Mouse (Mus musculus) embryonic facial prominence, embryonic 14.5 days (tissue): ENCODE results near the gene Myl6b. TPM values are rescaled to one million over a fixed set of nuclear protein-coding genes. Genes with fewer than 3 reads are reported as not detected.

Experiments
- ATAC-seq: fragments of 200-750 bp; cut with Nextera tagmentation; 2 replicates; pipeline ENCODE4 v1.8.0; 2017; ENCODE audit warnings: low read depth, moderate number of reproducible peaks, moderate TSS enrichment
- DNase-seq: peaks from one replicate; pipeline ENCODE4 v3.0.0-alpha.2; 2015; ENCODE audit warnings: low spot score
- H3K27ac ChIP-seq: fragments of 300-500 bp; sonication (generic); replicated peaks from 2 replicates; pipeline ENCODE4 v1.5.1; 2014; ENCODE audit warnings: low read depth, mild to moderate bottlenecking, low read length, moderate library complexity
- H3K27me3 ChIP-seq: fragments of 300-500 bp; sonication (generic); replicated peaks from 2 replicates; pipeline ENCODE4 v1.6.1; 2014; ENCODE audit warnings: low read length; ENCODE audit not compliant: control insufficient read depth, insufficient read depth
- H3K36me3 ChIP-seq: fragments of 300-500 bp; sonication (generic); 2 replicates; pipeline ENCODE4 v1.6.1; 2014; ENCODE audit warnings: low read length, mixed read lengths; ENCODE audit not compliant: control insufficient read depth, insufficient read depth
- H3K4me1 ChIP-seq: fragments of 300-500 bp; sonication (generic); 2 replicates; pipeline ENCODE4 v1.6.1; 2014; ENCODE audit warnings: antibody characterized with exemption, low read length; ENCODE audit not compliant: control insufficient read depth, insufficient read depth
- H3K4me2 ChIP-seq: fragments of 300-500 bp; sonication (generic); 2 replicates; pipeline ENCODE4 v1.6.1; 2014; ENCODE audit warnings: low read depth, mild to moderate bottlenecking, low read length, moderate library complexity, mixed read lengths
- H3K4me3 ChIP-seq: fragments of 300-500 bp; sonication (generic); 2 replicates; pipeline ENCODE4 v1.5.1; 2014; ENCODE audit warnings: low read depth, mild to moderate bottlenecking, low read length
- H3K9ac ChIP-seq: fragments of 300-500 bp; sonication (generic); 2 replicates; pipeline ENCODE4 v1.6.1; 2014; ENCODE audit warnings: low read depth, mild to moderate bottlenecking, low read length, moderate library complexity, mixed read lengths
- H3K9me3 ChIP-seq: fragments of 300-500 bp; sonication (generic); 2 replicates; pipeline ENCODE4 v1.6.1; 2016; ENCODE audit warnings: low read length; ENCODE audit not compliant: control insufficient read depth
- WGBS: fragments of 180-500 bp; shearing (Covaris S2); extraction: QIAGEN DNeasy Blood & Tissue Kit; methylation state at CpG from one replicate; pipeline ENCODE4 v1.1.7; 2014; 5-methylcytosine and 5-hydroxymethylcytosine counted together
- polyA plus RNA-seq: library from polyadenylated mRNA; unstranded; fragments of >200 nt; fragmentation: Nextera tagmentation; extraction: Ambion mirVana; gene quantifications from 2 replicates; pipeline ENCODE4 v1.2.1, GENCODE M21; 2014

Myl6b gene
- polyA plus RNA-seq = 5.6 and 6.8 TPM in 2 replicates

- no peaks in the 10 kb centered on the region for H3K36me3 ChIP-seq
- peak within 1 kb of the TSS; percentile 67 for H3K9ac ChIP-seq
- peak within 1 kb of the TSS; percentile 52 for H3K4me3 ChIP-seq
- no peaks in the 10 kb centered on the region for H3K9me3 ChIP-seq
- WGBS = 1% methylated on average over 22 of the region's 27 CpGs
- peak within 1 kb of the TSS; percentile 62 for H3K4me2 ChIP-seq
- ATAC-seq (peak; percentile 82), DNase-seq (peak; percentile 98)
- peak within 1 kb of the TSS; percentile 87 for H3K27ac ChIP-seq
- H3K4me1 ChIP-seq = peaks cover 14% of the 10 kb centered on the region
- H3K27me3 ChIP-seq = no peaks in the 10 kb centered on the region
These were observed at the start of gene Myl6b for GRCm38 (mm10) chr10:128498590-128498989. Gene Myl6b, minus strand, starts transcription at chr10:128498685.

- peak; percentile 100 for DNase-seq
- H3K9me3 ChIP-seq = no peaks in the 10 kb centered on the region
- ATAC-seq = peak; percentile 94
- H3K4me1 ChIP-seq = no peaks in the 10 kb centered on the region
- H3K27me3 ChIP-seq = no peaks in the 10 kb centered on the region
- peak within 1 kb of the TSS; percentile 99 for H3K27ac ChIP-seq
- H3K36me3 ChIP-seq = peaks cover 34% of the 10 kb centered on the region
- H3K4me3 ChIP-seq = peak within 1 kb of the TSS; percentile 83
- peak within 1 kb of the TSS; percentile 85 for H3K4me2 ChIP-seq
- 0% methylated on average over 27 of the region's 50 CpGs for WGBS
- H3K9ac ChIP-seq = peak within 1 kb of the TSS; percentile 99
These were observed 49.0 kb upstream of the Myl6b start, which contains the start of gene Zc3h10 for GRCm38 (mm10) chr10:128547361-128548032. Gene Zc3h10, minus strand, starts transcription at chr10:128547774.

GRCm38 (mm10) chr10:128546787-128547186 is 48.3 kb upstream of the Myl6b start:
- H3K4me2 ChIP-seq = peak overlapping the region; percentile 85
- WGBS = 17% methylated on average over 7 of the region's 7 CpGs
- peak overlapping the region; percentile 99 for H3K27ac ChIP-seq
- H3K27me3 ChIP-seq = no peaks in the 10 kb centered on the region
- peak overlapping the region; percentile 83 for H3K4me3 ChIP-seq
- H3K9me3 ChIP-seq = no peaks in the 10 kb centered on the region
- ATAC-seq (no peak), DNase-seq (no peak)
- no peaks in the 10 kb centered on the region for H3K4me1 ChIP-seq
- peak overlapping the region; percentile 99 for H3K9ac ChIP-seq
- H3K36me3 ChIP-seq = peaks cover 39% of the 10 kb centered on the region

- Histone ChIP-seq H3K27ac (peak overlapping the region; percentile 99), H3K4me1 (no peaks in the 10 kb centered on the region), H3K9ac (peak overlapping the region; percentile 99), H3K36me3 (peaks cover 41% of the 10 kb centered on the region), H3K27me3 (no peaks in the 10 kb centered on the region), H3K4me3 (peak overlapping the region; percentile 83), H3K4me2 (peak overlapping the region; percentile 85), H3K9me3 (no peaks in the 10 kb centered on the region)
- no peak for ATAC-seq
- DNase-seq = peak; percentile 91
- WGBS = 14% methylated on average over 4 of the region's 4 CpGs
These were observed 47.9 kb upstream of the Myl6b start for GRCm38 (mm10) chr10:128546361-128546760.

- no peak overlapping the region for H3K27ac ChIP-seq
- DNase-seq = no peak
- peaks cover 44% of the 10 kb centered on the region for H3K36me3 ChIP-seq
- H3K27me3 ChIP-seq = no peaks in the 10 kb centered on the region
- no peak overlapping the region for H3K4me3 ChIP-seq
- no peak overlapping the region for H3K4me2 ChIP-seq
- no peak for ATAC-seq
- WGBS = 82% methylated on average over 3 of the region's 3 CpGs
- H3K9me3 ChIP-seq = no peaks in the 10 kb centered on the region
- H3K4me1 ChIP-seq = no peaks in the 10 kb centered on the region
- H3K9ac ChIP-seq = no peak overlapping the region
These were observed 47.0 kb upstream of the Myl6b start for GRCm38 (mm10) chr10:128545570-128545898.

GRCm38 (mm10) chr10:128544674-128545569 is 46.4 kb upstream of the Myl6b start:
- Histone ChIP-seq H3K9ac (no peak overlapping the region), H3K4me3 (no peak overlapping the region), H3K27me3 (no peaks in the 10 kb centered on the region), H3K9me3 (no peaks in the 10 kb centered on the region), H3K4me1 (no peaks in the 10 kb centered on the region), H3K36me3 (peaks cover 44% of the 10 kb centered on the region), H3K4me2 (no peak overlapping the region), H3K27ac (no peak overlapping the region)
- WGBS = 94% methylated on average over 37 of the region's 37 CpGs
- no peak for DNase-seq
- ATAC-seq = no peak

GRCm38 (mm10) chr10:128544151-128544657 is 45.7 kb upstream of the Myl6b start:
- Histone ChIP-seq H3K27me3 (no peaks in the 10 kb centered on the region), H3K4me1 (no peaks in the 10 kb centered on the region), H3K27ac (no peak overlapping the region), H3K36me3 (peaks cover 44% of the 10 kb centered on the region), H3K9me3 (no peaks in the 10 kb centered on the region), H3K4me3 (no peak overlapping the region), H3K9ac (peak overlapping the region; percentile 34; the same call in 1 of the 2 replicates), H3K4me2 (no peak overlapping the region)
- ATAC-seq (no peak), DNase-seq (no peak)
- 96% methylated on average over 15 of the region's 15 CpGs for WGBS

GRCm38 (mm10) chr10:128543100-128543499 is 44.6 kb upstream of the Myl6b start:
- H3K9ac ChIP-seq = no peak overlapping the region
- H3K4me2 ChIP-seq = no peak overlapping the region
- H3K27ac ChIP-seq = no peak overlapping the region
- no peak for ATAC-seq
- no peaks in the 10 kb centered on the region for H3K4me1 ChIP-seq
- H3K9me3 ChIP-seq = no peaks in the 10 kb centered on the region
- DNase-seq = no peak
- no peak overlapping the region for H3K4me3 ChIP-seq
- H3K36me3 ChIP-seq = peaks cover 44% of the 10 kb centered on the region
- 76% methylated on average over 2 of the region's 2 CpGs for WGBS
- H3K27me3 ChIP-seq = no peaks in the 10 kb centered on the region
